Mouse (Mus musculus) left cerebral cortex, adult 8-10 months (tissue): ENCODE measurements around the gene Cxcl9. TPM values are rescaled to one million over a fixed set of nuclear protein-coding genes. Genes with fewer than 3 reads are reported as not detected.
A peak's percentile ranks its signal among the peaks of the same experiment; 100 is the strongest.
"Not testable (repeated sequence)": the region's sequence is repeated elsewhere in the genome, so short reads cannot be mapped to it uniquely, and the experiment has no call there.

ENCODE experiments used
- DNase-seq, 2 experiments: peaks; one replicate each; pipeline ENCODE4 v3.0.0; 2022; ENCODE audit warnings: low spot score in 2 of 2
- total RNA-seq, 4 experiments: library from RNA; stranded (reverse); gene quantifications; 2 replicates each; pipeline ENCODE4 v1.2.4; 2022

The Cxcl9 gene
- total RNA-seq: under 1 TPM in 1 of 4 experiments, not detected in 3; 0.26 TPM

DNA sequence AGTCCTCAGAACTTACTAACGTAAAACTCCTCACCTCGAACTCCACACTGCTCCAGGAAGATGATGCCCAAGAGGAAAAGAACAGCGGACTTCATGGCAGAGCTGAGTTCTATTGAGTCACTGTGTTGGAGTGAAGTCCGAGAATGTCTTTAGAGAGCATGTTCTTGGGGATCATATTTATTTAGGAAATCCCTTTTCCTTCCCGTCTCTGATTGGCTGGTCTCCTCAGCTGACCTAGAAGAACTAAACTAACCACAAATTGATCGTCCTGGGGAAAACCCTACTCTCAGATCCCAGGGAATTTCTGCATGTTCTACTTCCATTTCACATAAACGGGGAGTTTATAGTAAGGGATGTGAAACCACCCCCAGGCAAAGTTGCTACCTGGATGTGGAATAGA is at the start of gene Cxcl9:
Gene Cxcl9, minus strand, starts transcription at position 151 of the 400 bp plus-strand sequence.
- DNase-seq: no peak

DNA sequence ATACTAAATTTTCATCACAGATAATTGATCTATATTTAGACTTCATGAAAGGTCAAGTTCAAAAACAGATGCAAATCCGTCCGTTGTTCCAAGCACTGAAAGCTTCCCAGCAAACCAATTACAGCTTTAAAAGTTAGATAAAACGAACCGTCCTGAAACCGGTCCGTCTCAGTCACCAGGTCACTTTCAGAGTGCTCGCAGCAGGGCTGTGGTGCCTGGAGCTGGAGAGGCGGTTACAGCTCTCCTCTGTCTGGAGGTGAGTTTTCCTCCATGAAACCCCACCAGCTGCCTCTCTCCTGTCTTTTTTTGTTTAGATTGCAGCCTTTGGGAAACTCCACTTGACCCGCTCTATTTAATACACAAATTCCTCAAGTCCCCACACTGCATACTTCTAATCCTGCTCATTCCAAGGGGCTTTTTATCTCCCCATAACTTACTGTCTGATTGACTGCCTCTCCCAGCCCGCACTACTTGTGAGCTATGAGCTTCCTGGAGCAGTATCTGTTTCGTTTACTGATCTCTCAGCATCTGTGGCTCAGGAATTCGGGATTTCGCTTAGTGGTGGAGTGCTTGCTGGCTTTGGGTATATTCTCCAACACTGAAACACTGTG is 49.0 kb upstream of the Cxcl9 start:
- DNase-seq: no peak

DNA sequence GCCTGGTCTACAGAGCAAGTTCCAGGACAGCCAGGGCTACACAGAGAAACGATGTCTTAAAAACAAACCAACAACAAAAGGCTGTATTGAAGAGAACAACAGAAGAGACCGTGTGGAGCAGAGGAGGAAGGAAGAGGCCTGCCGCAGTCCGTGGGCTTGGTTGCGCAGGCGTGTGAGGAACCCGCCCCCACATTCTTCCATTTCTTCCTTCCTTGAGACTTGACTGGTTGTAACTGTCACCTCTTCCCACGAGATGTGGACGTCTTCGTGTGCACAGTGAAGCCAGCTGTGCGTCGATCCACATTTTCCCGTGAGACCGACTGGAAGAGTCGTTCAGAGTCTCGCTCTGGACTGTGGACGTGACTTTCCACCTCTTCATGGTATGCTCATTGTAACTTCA is 47.5 kb upstream of the Cxcl9 start:
- DNase-seq: no peak

DNA sequence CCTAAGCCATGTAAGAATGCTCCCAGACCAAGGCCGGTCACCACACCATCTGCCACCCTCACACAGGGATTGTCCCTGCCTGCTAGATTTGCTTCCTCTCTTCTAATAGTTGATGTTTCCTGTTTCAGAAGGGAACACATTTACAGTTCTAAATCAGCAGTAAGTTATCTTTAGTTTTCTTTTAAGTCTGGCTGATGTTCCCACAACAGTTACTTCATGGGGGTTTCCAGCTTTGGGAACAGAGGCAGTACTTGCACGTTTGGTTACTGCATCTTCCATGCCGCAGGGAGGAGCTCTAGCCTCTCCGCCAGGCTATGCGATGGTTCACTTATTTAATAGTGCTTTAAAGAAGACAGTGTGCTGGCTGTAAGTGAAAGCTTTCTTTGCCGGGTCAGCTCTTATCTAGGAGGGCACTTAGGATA is 46.9 kb upstream of the Cxcl9 start:
- no peak for DNase-seq

DNA sequence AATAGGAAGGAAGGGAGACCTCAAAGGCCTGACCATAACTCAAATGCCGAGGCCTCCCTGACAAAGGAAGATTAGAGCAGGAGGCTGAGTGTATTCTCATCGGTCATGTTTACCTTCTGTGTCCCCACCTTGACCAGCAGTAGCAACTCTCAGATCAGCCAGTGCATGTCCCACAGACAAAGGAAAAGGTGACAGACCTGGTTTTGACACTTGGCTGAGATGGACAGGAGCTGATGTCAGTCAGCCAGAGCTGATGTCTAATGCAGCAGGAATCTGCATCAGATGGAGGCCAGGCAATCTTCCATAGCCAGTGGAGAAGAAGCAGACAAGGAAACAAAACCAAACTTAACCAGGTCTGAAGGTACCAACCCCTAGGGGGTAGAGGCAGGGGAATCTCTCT is 44.7 kb upstream of the Cxcl9 start:
- no peak for DNase-seq

DNA sequence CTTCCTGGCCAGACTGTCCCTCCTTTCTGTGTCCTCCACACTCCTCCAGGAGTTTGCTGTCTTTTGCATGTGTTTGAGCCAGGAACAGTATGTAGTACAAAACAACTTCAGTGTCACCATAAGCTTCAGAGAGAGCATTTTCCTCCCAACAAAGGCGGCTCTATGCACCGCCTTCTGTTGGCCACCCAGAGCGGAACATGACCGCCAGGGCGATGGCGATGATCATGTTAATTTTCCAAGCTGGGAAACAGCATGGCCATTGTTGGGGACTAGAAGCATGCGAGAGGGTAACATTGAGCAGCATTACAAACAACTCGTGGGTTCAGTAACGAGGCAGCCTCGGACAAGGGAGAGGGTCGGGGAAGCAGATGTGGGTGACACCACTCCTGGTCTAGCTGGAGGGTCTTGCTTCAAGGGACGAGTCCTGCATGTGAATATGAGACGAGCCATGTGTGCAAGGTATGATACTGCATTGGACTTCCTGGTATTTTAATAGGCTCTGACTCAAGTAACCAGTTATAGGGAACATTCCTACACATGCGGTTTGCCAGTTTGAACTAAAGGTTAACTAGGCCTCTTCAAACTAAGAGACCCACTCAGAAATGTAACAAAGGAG is 43.6 kb upstream of the Cxcl9 start:
- no peak for DNase-seq

DNA sequence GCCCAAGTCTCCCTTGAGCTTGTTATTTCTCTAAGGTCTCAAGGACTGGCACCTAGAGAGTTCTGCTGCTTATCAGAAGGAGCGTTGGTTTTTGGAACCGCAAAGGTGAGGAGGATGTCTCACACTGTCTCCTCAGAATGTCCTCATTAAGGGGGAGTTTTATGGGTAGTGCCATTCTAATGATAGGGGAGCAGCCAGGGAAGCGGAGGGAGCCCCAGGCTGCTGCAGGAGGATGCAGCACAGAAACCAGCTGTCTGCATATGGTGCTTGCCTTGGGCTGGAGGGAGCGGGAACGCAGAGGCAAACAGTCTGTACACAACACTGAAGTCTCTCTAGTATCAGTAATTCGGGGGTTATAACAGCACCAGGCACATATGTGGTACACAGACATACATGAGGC is 43.0 kb upstream of the Cxcl9 start:
- DNase-seq: no peak

DNA sequence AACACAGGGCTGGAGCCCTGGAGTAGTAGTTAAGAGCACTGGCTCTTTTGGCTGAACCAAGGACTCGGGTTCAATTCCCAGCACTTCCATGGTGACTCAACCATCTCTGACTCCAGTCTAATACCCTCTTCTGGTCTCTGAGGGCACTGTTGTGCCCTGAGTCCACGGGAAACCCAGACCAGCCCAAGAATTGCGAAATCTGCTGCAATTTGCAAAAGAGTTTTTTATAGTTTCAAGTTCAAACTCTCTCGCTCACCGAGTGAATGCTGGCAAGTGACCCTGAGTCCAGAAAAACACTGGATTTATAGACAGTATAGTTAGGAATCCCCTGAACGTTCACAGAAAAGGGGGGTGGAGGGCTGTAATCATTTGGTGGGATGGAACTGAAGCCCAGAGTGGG is 42.5 kb upstream of the Cxcl9 start:
- no peak for DNase-seq

DNA sequence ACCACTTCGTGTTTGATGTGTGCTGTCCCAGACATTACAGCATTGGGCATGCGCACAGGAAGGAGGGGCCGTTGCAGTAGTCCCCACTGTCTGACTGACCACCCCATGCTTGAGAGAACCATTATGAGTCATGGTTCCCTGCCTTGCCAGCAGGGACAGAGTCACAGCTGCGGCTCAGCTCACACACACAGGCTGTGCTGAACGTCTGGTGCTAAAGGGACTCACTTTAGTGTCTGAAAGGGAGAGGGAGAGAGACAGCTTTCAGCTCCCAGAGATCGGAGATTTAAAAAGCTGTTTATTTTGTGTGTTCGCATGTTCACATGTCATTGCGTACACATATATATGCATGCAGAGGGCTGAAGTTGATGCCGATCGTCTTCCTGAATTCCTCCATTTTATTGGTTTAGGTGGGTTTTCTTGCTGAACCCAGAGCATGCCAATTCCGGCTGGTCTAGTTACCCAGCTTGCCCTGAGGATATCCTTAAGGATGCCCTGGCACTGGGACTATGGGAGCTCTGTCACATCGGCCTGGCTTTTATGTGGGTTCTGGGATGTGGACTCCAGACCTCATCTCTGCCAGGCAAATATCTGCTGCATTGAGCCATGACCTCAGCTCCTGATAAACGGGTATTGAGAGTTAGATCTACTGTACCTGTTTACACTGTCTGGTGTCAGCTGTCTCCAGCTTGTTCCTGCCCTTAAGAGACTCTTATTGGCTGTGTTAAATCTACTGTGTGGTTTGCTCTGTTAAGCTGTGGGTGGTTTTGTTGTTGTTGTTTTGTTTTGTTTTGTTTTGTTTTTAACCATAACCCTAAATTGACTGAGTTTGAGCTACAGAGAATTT is 41.5 kb upstream of the Cxcl9 start:
- peak in 1 of 2 experiments; percentile 48 for DNase-seq

DNA sequence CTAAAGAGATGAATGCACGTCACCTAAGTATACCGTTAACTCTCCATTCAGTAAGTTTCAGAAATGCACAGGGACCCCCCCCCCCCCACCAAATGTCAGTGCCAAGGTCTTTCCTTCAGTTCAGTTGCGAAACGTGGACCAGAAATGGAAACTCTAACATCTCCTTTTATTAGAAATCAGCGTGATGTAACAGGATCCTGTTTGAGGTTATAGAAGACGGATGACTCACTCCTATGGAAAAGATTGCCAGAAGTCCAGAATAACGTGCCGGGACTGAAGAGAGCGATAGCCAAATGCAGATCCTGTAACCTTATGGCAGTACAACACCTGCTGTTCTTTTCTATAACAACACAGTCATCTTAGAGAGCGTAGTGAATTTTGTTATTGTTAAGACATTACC is 40.5 kb upstream of the Cxcl9 start:
- DNase-seq: no peak

DNA sequence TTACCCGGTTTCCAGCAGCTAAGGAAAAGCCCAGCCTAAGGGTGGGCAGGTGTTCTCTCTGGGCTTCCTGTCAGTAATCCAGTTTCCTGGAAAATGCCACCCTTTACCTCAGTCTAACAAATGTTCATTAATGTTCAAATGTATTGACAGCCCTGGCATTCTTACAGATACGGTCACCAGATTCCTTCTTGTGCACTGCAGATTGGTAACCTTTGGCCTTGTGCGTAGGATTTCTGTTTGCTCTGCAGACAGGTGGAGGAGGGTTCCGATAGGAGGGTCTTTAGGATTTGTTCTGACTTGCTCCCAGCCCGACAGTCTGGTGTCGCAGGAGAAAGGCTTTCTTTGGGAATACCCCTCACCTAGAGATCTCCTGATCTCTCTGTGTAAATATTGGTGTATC is 38.7 kb upstream of the Cxcl9 start:
- no peak for DNase-seq

DNA sequence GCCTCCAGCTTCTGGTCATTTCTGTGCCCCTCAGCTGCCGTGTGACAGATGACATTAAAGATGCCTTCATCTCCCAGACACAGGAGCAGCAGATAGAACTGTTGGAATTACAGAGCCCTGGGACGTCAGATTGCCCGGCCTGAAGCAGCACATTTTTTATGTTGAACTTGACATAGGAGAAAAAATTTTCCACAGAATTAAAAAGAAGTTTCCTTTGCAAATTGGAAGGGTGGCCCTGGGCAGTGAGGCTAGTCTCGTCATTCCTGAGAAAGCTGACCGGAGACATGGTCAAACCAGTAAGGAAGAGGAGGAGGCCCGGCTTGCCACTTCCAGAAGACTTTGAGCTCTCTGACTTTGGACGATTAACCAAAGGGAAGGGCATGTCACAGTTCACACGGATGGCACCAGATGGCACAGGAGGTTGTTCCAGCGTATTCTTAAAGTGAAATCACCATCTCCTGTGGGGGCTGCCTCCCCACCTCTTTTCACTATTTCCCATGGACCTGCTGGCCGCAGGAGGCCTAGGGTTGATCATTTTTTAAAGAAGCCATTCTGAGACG is 37.3 kb upstream of the Cxcl9 start:
- DNase-seq: no peak

DNA sequence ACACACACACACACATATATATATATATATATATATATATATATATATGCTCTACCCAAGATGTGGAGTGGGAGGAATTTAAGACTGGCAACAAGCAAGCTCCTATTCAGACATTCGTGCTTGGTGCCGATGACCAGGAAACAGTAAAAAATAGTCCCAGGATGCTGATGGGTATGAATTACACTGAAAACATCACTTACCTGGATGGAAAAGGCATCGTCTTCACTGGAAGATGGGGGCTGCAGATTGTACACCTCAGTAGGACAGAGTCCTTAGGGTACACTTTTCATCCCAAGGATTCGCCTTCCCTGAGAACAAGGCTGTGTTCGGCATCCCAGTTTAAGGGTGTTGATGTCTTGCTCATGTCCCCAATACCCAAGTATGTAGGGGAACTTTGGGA is 36.1 kb upstream of the Cxcl9 start:
- no peak for DNase-seq

DNA sequence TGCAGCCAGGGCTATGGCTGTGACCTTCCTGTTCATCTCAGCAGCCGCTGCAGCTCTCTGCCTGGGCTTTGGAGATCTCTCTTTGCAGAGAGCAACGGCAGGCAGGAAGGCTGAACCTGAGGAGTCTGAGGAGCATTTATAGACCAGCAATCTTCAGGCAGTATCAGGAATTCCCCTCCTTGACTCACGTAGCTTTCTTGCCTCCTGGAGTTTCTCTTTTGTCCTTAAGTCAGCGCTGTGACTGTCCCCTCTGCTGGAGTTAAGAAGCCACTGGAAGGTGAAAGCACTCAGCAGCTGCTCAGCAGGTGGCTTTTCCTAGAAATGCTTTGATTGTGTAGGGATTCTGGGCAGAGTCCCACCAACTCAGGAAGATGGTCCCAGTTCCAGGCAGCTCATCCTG is 35.3 kb upstream of the Cxcl9 start:
- DNase-seq: no peak

DNA sequence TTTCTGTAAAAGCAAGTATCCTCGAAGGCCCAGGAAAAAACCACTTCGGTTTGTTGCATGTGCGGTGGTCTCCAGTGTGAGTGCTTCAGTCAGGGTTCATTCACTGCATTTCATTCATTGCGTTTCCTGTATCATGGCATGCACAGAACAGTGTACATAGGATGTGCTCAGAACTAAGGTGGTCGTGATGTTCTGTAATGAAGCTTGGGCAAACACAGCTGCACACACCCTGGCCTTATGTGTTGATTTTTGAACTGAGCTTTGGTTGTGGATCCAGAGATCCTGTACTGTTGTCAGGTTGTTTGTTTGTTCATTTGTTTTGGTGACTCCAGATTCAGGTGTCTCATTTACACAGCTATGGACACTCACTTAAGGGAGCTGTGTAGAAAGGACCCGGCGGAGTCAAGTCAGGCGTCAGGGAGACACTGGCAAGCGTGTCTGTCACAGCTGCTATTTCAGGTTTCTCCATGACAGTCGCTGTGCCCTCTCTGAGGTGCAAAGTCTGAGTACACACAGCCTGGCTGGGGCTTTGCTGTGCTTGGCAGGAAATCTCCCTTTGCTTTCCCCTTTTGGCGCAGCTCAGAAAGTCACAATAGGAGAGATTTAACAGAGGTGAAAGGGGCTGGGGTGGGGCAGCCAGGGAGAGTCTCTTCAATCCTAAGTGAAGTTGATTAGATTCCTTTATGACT is 31.0 kb upstream of the Cxcl9 start:
- DNase-seq: no peak

DNA sequence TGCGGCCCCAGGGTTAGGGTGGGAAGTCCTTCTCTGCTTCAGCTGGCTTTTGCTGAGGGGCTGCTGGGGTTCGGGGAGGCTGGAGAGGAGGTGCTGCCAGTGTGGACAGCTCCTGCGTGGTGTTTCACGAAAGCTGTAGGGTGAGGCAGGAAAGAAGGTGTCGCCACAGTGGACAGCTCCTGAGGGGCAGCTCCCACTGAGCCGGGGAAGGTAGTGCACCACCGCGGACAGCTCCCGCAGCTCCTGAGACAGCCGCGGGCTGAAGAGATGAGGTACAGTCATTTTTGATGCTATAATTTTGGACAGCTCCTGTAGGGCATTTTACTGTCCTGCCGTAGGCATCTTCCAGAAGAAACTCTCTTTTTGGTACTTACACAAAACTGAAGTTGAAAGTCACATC is 30.2 kb upstream of the Cxcl9 start:
- DNase-seq: no peak

DNA sequence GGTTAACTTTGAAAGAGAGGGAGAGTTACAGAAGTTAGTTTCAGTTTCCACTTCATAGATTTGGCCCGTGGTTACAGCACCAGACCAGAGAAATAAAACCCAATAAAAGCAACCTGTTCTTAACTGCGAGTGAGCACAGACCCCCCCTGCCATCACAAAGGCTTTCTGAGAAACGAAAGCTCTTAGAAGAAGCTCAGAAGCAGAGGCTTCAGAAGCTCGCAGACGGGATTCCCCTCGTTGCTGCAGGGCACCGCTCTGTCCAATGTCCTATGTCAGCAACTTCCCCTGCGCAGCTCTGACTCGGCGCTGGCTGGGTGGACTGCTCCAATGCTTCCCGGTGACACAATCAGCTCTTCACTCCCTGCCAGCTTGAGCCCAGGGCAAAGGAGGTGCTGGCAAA is 25.6 kb upstream of the Cxcl9 start:
- no peak for DNase-seq

DNA sequence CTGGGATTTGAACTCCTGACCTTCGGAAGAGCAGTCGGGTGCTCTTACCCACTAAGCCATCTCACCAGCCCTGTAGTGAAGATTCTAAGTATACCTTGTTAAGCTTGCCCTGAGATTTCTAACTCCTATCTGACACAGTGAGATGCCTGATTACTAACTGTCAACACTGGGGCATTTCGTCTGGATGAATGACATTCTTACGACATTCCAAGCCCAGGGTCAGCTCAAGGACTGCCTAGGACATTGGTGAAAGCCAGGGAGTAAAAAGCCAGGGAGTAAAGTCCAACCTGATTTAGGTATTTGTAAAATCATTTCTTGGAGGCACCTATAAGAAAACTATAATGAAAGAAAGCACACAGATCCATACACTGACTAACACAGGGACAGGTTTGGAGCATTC is 24.8 kb upstream of the Cxcl9 start:
- DNase-seq: not testable (repeated sequence)

DNA sequence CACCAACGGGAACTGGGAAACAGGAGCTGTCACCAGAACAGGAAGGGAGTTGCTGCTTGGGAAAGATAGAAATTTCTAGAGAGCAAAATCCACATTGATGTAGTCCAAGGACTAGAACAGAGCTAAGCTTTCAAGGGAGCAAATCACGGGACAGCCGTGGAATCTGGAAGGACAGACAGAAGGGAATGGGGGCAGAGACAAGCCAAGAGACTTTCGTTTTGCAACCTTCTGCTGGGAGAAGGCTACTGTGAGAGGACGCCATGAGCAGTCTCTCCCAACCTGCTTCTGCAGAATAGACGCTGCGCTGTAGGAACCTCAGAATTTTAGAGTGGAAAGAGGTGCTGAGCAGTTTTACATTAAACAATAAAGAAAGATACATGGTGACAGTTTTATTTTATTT is 21.9 kb upstream of the Cxcl9 start:
- no peak for DNase-seq

DNA sequence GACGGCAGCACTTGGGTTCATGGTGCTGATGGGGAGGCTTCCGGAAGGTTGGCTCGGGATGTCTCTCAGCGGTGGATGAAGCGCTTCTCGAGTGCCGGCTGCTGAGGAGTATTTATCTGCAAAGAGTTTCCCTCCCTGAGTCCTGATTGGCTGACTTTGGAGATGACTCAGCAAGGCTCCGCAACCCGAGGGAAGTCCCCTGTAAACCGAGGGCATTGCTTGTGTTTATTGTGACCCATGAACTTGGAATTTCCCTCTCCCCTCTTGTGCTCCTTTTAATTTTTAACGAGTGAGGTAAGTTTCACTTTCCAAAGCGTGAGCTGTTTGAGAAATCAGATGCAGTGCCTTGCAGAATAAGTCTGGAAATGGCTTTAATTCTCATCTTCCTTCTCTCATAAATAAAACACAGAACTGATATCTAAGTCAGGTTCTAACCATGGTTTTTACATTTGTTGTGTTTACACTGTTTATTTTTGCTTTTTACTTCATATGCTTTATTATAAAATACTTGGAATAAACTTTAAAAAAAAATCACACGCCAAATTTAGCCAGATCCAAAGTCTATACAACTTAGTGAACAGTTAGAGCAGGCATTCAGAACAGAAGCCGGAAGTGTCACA is 21.0 kb upstream of the Cxcl9 start, which contains the start of gene Cxcl10:
Gene Cxcl10, minus strand, starts transcription at position 96 of the 620 bp plus-strand sequence.
- no peak for DNase-seq

DNA sequence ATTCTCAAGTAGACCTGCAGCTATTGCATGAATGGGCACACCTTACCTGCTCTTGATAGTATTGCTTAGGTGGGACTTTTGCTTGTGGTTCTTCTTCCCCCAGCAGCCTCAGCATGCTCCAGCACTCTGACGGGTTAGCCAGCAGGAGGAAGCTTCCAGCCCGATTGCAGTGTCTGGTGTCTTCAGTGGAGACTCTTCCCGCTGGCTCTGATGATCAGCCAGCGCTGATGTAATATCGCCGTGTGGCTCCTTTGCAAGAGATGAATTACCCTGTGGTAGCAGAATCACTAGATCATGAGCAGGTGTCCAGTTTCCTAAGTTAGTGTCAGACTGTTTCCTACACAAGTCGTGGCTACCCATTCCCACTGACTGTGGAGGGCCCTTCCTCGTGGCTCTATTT is 17.1 kb upstream of the Cxcl9 start:
- DNase-seq: no peak
